Mouse (Mus musculus): Measurements from ENCODE around the gene Pde4d.

Pde4d gene

GRCm38 (mm10) chr13:108596938-108597337, 147.2 kb downstream of the Pde4d start:
- in situ Hi-C loops (cut with MboI; ENCODE audit: unreplicated experiment in 2 of 2): no loop called here

GRCm38 (mm10) chr13:108598673-108599072, 148.9 kb downstream of the Pde4d start:
- in situ Hi-C loops (cut with MboI; ENCODE audit: unreplicated experiment in 2 of 2): no loop called here

GRCm38 (mm10) chr13:108599186-108599900, 149.6 kb downstream of the Pde4d start:
- in situ Hi-C loops (cut with MboI; ENCODE audit: unreplicated experiment in 2 of 2): no loop called here

- in situ Hi-C loops (cut with MboI; ENCODE audit: unreplicated experiment in 2 of 2): no loop called here
Observed at GRCm38 (mm10) chr13:108601021-108601420, 151.3 kb downstream of the Pde4d start.

GRCm38 (mm10) chr13:108603502-108603901, 153.8 kb downstream of the Pde4d start:
- in situ Hi-C loops (cut with MboI; ENCODE audit: unreplicated experiment in 2 of 2): no loop called here

GRCm38 (mm10) chr13:108604213-108604612, 154.5 kb downstream of the Pde4d start:
- in situ Hi-C loops (cut with MboI; ENCODE audit: unreplicated experiment in 2 of 2): no loop called here

- in situ Hi-C loops (cut with MboI; ENCODE audit: unreplicated experiment in 2 of 2): no loop called here
Observed at GRCm38 (mm10) chr13:108618207-108618606, 168.5 kb downstream of the Pde4d start.

- in situ Hi-C loops (cut with MboI; ENCODE audit: unreplicated experiment in 2 of 2): no loop called here
Observed at GRCm38 (mm10) chr13:108622681-108623080, 172.9 kb downstream of the Pde4d start.

- in situ Hi-C loops (cut with MboI; ENCODE audit: unreplicated experiment in 2 of 2): no loop called here
Observed at GRCm38 (mm10) chr13:108623929-108624328, 174.2 kb downstream of the Pde4d start.

- in situ Hi-C loops (cut with MboI; ENCODE audit: unreplicated experiment in 2 of 2): no loop called here
Observed at GRCm38 (mm10) chr13:108626166-108626565, 176.4 kb downstream of the Pde4d start.

- in situ Hi-C loops (cut with MboI; ENCODE audit: unreplicated experiment in 2 of 2): no loop called here
Observed at GRCm38 (mm10) chr13:108628501-108628900, 178.8 kb downstream of the Pde4d start.

- in situ Hi-C loops (cut with MboI; ENCODE audit: unreplicated experiment in 2 of 2): no loop called here
Observed at GRCm38 (mm10) chr13:108630576-108630975, 180.8 kb downstream of the Pde4d start.

- in situ Hi-C loops (cut with MboI; ENCODE audit: unreplicated experiment in 2 of 2): no loop called here
Observed at GRCm38 (mm10) chr13:108631222-108631621, 181.5 kb downstream of the Pde4d start.

GRCm38 (mm10) chr13:108636526-108636925, 186.8 kb downstream of the Pde4d start:
- in situ Hi-C loops (cut with MboI; ENCODE audit: unreplicated experiment in 2 of 2): no loop called here

GRCm38 (mm10) chr13:108642259-108642658, 192.5 kb downstream of the Pde4d start:
- in situ Hi-C loops (cut with MboI; ENCODE audit: unreplicated experiment in 2 of 2): no loop called here

GRCm38 (mm10) chr13:108646801-108647200, 197.1 kb downstream of the Pde4d start:
- in situ Hi-C loops (cut with MboI; ENCODE audit: unreplicated experiment in 2 of 2): no loop called here

- in situ Hi-C loops (cut with MboI; ENCODE audit: unreplicated experiment in 2 of 2): no loop called here
Observed at GRCm38 (mm10) chr13:108647239-108647638, 197.5 kb downstream of the Pde4d start.

GRCm38 (mm10) chr13:108654026-108654723, 204.4 kb downstream of the Pde4d start:
- in situ Hi-C loops (cut with MboI; ENCODE audit: unreplicated experiment in 2 of 2): loop anchor here in 1 of 2 experiments (25.0 kb wide), 1 partner anchor 1083 kb away; no protein-coding TSS in a partner anchor

- in situ Hi-C loops (cut with MboI; ENCODE audit: unreplicated experiment in 2 of 2): loop anchor here in 1 of 2 experiments (25.0 kb wide), 1 partner anchor 1071 kb away; no protein-coding TSS in a partner anchor
Observed at GRCm38 (mm10) chr13:108666579-108666978, 216.8 kb downstream of the Pde4d start.

- in situ Hi-C loops (cut with MboI; ENCODE audit: unreplicated experiment in 2 of 2): loop anchor here in 1 of 2 experiments (25.0 kb wide), 1 partner anchor 1070 kb away; no protein-coding TSS in a partner anchor
Observed at GRCm38 (mm10) chr13:108667077-108667476, 217.3 kb downstream of the Pde4d start.

- in situ Hi-C loops (cut with MboI; ENCODE audit: unreplicated experiment in 2 of 2): no loop called here
Observed at GRCm38 (mm10) chr13:108677056-108677455, 227.3 kb downstream of the Pde4d start.

GRCm38 (mm10) chr13:108683018-108683417, 233.3 kb downstream of the Pde4d start:
- in situ Hi-C loops (cut with MboI; ENCODE audit: unreplicated experiment in 2 of 2): no loop called here

Data from v-Abl transformed pro-B cells (cell line).